Mouse (Mus musculus): ENCODE measurements around the gene Cpxm1.
A peak's percentile ranks its signal among the peaks of the same experiment; 100 is the strongest.

DNA sequence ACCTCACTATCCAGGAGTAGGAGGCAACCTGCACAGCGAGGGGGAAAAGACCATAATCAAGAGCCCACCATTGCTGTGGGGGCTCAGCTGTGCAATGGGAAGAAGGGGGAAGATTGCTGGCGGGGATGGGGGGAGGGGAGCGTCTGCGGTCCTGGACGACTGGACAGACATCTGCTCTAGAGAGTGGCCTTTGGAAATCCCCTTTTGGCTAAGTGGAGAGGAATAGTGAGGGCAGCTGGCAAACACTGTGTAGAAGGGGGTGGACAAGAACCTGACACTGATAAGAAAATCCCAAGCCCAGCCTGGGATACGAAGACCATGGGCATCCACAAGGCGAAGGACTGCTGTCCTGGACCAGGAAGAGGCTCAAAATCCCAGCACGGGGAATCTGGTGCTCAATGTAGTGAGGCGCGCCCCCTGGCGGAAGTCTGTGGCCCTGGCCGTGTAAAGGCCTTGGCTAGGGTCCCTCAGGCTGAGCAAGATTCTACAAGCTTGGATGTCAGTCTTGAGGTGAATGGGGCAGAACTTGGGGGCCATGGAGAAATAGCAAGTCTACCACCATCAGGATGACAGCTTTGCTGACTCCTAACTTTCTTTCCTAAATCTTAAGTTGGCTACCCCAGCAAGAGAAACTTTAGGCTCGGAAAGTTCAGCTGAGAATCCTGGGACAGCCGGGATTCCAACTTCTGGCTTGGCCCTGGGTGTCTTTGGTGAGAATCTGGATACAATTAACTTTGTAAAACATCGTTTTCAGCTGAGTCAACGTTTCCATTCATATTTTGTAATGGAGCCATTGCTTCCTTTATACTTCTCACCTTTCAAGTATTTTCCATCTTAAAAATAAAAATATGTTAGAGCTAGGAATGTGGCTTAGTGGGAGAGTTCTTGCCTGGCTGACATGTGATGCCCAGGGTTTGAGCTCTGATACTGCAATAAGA, 14.5 kb upstream of the Cpxm1 start:
- TF ChIP-seq CTCF (IDR thresholded peaks at IDR 0.05; ENCODE audit: extremely low read depth, insufficient read depth, low read length): peak; percentile 78
- no peak for TF ChIP-seq POLR2A (IDR thresholded peaks at IDR 0.05; ENCODE audit: extremely low read depth, insufficient read depth, low read length)
